Mouse (Mus musculus) forebrain, embryonic 11.5 days (tissue): ENCODE results near the gene Sfrp2. TPM values are rescaled to one million over a fixed set of nuclear protein-coding genes. Genes with fewer than 3 reads are reported as not detected.

Experiments
- ATAC-seq: fragments of 200-750 bp; cut with Nextera tagmentation; replicated peaks from 2 replicates; pipeline ENCODE4 v1.8.0; 2017; ENCODE audit warnings: moderate TSS enrichment; ENCODE audit not compliant: low FRiP score
- DNase-seq: peaks from one replicate; pipeline ENCODE4 v3.0.0-alpha.2; 2017; ENCODE audit warnings: low spot score
- H3K27ac ChIP-seq: fragments of 300-500 bp; sonication (generic); 2 replicates; pipeline ENCODE4 v1.5.1; 2014; ENCODE audit warnings: low read depth, low read length
- H3K27me3 ChIP-seq: fragments of 300-500 bp; sonication (generic); 2 replicates; pipeline ENCODE4 v1.6.1; 2014; ENCODE audit warnings: mild to moderate bottlenecking, low read length, mixed read lengths; ENCODE audit not compliant: control insufficient read depth, insufficient read depth
- H3K36me3 ChIP-seq: fragments of 300-500 bp; sonication (generic); 2 replicates; pipeline ENCODE4 v1.6.1; 2014; ENCODE audit warnings: mild to moderate bottlenecking, low read length, moderate library complexity, mixed read lengths; ENCODE audit not compliant: control insufficient read depth, insufficient read depth
- H3K4me1 ChIP-seq: fragments of 300-500 bp; sonication (generic); replicated peaks from 2 replicates; pipeline ENCODE4 v1.6.1; 2014; ENCODE audit warnings: low read length, mixed read lengths; ENCODE audit not compliant: control insufficient read depth, insufficient read depth
- H3K4me2 ChIP-seq: fragments of 300-500 bp; sonication (generic); 2 replicates; pipeline ENCODE4 v1.6.1; 2014; ENCODE audit warnings: low read depth, mild to moderate bottlenecking, low read length, moderate library complexity, mixed read lengths; ENCODE audit not compliant: severe bottlenecking
- H3K4me3 ChIP-seq: fragments of 300-500 bp; sonication (generic); 2 replicates; pipeline ENCODE4 v1.5.1; 2014; ENCODE audit warnings: low read depth, low read length
- H3K9ac ChIP-seq: fragments of 300-500 bp; sonication (generic); 2 replicates; pipeline ENCODE4 v1.6.1; 2014; ENCODE audit warnings: low read length
- H3K9me3 ChIP-seq: fragments of 300-500 bp; sonication (generic); 2 replicates; pipeline ENCODE4 v1.6.1; 2016; ENCODE audit warnings: low read length, mixed read lengths; ENCODE audit not compliant: control insufficient read depth
- WGBS: fragments of 180-500 bp; shearing (Covaris S2); extraction: QIAGEN DNeasy Blood & Tissue Kit; methylation state at CpG from one replicate; pipeline ENCODE4 v1.1.7; 2014; 5-methylcytosine and 5-hydroxymethylcytosine counted together
- polyA plus RNA-seq: library from polyadenylated mRNA; unstranded; fragments of >200 nt; fragmentation: Nextera tagmentation; extraction: Ambion mirVana; gene quantifications from 2 replicates; pipeline ENCODE4 v1.2.1, GENCODE M21; 2014

Sfrp2 gene
- polyA plus RNA-seq, 1 experiment from 2014 or later = 107 TPM

DNA sequence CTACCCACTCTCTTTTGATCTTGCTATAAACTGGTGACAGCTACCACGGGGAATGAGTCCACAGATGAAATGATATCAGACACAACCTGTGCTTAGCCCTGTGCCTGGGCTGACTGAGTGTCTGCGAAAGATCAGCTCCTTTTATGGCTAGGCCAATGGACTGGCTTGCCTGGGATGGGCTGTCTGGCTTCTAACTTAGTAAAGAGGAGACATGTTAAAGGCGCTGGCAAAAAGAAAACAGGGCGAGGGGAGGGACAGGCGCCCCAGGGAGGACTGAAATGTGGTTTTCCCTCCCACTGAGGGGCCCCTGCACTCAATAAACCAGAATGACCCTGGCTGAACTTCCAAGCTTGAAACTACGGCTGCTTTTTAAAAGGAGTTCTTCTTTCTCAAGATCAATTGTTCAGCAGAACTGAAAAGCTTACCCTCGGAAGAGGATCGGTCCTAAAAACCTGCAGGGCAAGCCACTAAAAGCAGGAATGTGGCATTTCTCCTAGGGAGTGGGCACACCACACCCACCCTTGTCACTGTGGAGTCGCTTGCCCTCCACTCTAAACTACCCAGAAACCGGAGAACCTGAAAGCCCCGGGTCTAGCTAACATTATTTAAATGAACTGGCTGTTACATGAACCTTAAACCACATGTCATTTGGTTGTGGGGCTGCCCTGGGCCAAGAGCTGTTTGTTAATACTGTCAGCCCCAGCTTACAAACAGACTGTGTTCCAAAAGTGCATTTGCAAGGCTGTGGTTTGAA is 17.8 kb downstream of the Sfrp2 start:
- peak; percentile 53 for DNase-seq
- H3K27me3 ChIP-seq = no peaks in the 10 kb centered on the region; the same call in 1 of the 2 replicates
- H3K27ac ChIP-seq = no peak overlapping the region; the same call in 1 of the 2 replicates
- no peaks in the 10 kb centered on the region for H3K9me3 ChIP-seq
- H3K36me3 ChIP-seq = no peaks in the 10 kb centered on the region
- H3K4me1 ChIP-seq = peaks cover 8% of the 10 kb centered on the region; the same call in 1 of the 2 replicates
- 9% methylated on average over 11 of the region's 11 CpGs for WGBS
- H3K4me3 ChIP-seq = no peak overlapping the region
- H3K9ac ChIP-seq = peak overlapping the region; percentile 20
- 0 out of 2 replicates have a peak overlapping the region, but pooled peaks have one; percentile 8 for H3K4me2 ChIP-seq
- ATAC-seq = no peak

DNA sequence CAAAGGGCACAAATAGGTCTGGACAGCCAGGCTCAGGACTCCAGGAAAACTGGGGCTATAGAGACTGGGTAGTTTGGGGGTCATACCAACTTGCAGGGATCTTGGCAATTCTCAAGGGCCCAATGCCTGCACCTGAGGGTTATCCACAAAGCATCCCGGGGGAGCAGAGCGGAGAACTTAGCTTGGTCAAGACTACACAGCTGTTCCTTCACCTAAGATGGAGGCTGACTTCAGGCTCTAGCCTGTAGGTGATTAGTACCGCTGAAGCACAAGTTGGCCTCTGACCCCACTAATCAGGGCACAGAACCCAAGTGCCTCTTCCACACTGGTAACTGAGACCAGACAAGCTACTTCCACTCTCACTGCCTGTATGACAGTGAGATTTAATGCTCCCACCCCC is 18.6 kb downstream of the Sfrp2 start:
- Histone ChIP-seq H3K4me2 (no peak overlapping the region), H3K4me3 (no peak overlapping the region), H3K27me3 (no peaks in the 10 kb centered on the region; the same call in 1 of the 2 replicates), H3K9me3 (no peaks in the 10 kb centered on the region), H3K9ac (no peak overlapping the region), H3K27ac (no peak overlapping the region), H3K4me1 (peaks cover 11% of the 10 kb centered on the region; the same call in 1 of the 2 replicates), H3K36me3 (no peaks in the 10 kb centered on the region)
- no peak for ATAC-seq
- peak; percentile 48 for DNase-seq
- WGBS = 51% methylated on average over 3 of the region's 3 CpGs

DNA sequence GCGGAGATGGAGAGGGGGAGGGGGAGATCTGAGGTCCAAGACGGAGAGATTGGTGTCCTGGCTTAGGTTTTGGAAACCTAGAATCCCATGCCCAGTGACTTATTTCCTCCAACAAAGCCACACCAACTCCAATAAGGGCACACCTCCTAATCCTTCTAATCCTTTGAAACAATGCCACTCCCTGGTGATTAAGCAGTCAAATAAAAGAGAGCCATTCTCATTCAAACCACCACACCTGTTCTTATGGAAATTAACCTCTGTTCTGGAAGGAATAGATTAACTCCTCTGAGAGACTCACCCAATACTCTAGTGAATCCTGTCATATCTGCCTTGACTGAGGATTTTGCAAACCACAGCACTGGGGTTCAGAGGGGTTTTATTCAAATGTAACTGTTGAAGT is 21.0 kb downstream of the Sfrp2 start:
- DNase-seq = no peak
- H3K4me1 ChIP-seq = peaks cover 11% of the 10 kb centered on the region; the same call in 1 of the 2 replicates
- 49% methylated on average over 2 of the region's 2 CpGs for WGBS

DNA sequence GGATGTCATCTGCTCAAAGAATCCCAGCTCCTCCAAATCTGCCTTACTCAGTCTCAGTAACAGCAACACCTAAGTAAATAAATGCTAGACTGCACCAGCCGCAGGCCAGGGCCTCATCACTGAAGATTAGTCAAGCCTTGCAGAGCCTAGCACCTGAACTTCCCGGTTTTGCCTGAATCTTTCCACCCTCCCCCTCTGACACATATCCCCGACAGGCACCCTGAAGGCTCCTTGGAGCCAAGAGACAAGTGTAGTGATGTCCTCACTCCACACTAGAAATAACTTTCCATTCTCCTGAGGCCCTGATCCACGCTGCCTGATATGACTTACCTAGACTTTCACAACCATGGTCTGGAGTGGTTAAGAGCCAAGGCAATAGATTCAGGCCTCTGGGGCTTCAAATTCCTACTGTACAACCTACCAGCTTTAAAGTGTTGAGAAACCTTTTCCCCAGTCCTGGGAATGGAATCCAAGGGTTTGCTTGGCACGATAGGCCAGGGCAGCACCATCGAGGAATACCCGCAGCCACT is 21.7 kb downstream of the Sfrp2 start:
- DNase-seq = peak; percentile 33
- H3K9me3 ChIP-seq = no peaks in the 10 kb centered on the region
- no peak overlapping the region for H3K4me3 ChIP-seq
- H3K27ac ChIP-seq = no peak overlapping the region
- H3K4me1 ChIP-seq = peaks cover 11% of the 10 kb centered on the region; the same call in 1 of the 2 replicates
- no peaks in the 10 kb centered on the region; the same call in 1 of the 2 replicates for H3K27me3 ChIP-seq
- 80% methylated on average over 7 of the region's 7 CpGs for WGBS
- H3K9ac ChIP-seq = no peak overlapping the region
- H3K4me2 ChIP-seq = no peak overlapping the region
- H3K36me3 ChIP-seq = no peaks in the 10 kb centered on the region
- no peak for ATAC-seq

More for the DNA sequence above, 21.0 kb downstream of the Sfrp2 start:
- Histone ChIP-seq H3K4me3 (no peak overlapping the region), H3K27ac (no peak overlapping the region), H3K27me3 (no peaks in the 10 kb centered on the region; the same call in 1 of the 2 replicates), H3K9me3 (no peaks in the 10 kb centered on the region), H3K36me3 (no peaks in the 10 kb centered on the region), H3K9ac (no peak overlapping the region), H3K4me2 (no peak overlapping the region)
- ATAC-seq = no peak

DNA sequence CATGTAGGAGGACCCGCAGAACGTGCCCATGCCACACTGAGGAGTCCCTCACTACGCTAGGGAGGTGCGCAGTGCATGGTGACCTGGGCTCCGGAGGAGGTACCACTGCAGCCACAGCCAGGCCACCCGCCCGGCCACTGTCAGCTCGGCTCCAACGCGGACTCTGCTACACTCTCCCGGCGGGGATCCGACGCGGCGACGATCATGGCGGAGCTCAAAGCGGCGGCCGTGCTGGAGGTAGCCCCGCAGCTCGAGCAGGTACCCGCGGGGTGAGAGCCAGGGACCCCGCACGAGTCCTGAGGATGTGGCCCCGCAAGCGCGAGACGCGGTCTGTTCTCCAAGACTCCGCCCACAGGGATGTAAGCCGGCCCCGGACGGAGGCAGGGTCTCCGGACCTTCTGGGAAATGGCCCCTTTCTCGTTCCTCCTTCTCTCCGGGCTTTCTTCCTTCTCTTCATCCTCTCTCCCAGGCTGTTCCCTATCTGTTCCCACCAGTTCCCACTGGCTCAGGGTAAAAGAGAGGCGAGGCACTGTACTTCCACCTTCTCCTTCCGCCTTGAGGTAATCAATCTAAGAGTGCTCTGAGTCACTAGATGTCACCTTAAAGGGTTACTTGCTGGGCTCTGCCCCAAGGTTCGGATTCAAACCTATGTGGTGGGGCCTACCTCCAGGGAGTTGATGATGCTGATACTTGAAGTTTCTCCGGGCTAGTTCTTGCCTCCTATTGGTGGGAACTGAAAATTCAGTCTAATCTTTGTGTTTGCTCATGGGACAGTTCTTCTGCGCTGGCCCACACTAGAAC is 23.7 kb downstream of the Sfrp2 start:
- H3K36me3 ChIP-seq = no peaks in the 10 kb centered on the region
- ATAC-seq = peak; percentile 77
- H3K4me3 ChIP-seq = peak overlapping the region; percentile 60
- peak; percentile 69 for DNase-seq
- peak overlapping the region; percentile 87 for H3K4me2 ChIP-seq
- H3K9me3 ChIP-seq = no peaks in the 10 kb centered on the region
- H3K27ac ChIP-seq = no peak overlapping the region
- no peaks in the 10 kb centered on the region; the same call in 1 of the 2 replicates for H3K27me3 ChIP-seq
- 3% methylated on average over 44 of the region's 44 CpGs for WGBS
- peak overlapping the region; percentile 68 for H3K9ac ChIP-seq
- 0 out of 2 replicates have a peak, but pooled peaks cover 3% of the 10 kb centered on the region for H3K4me1 ChIP-seq

DNA sequence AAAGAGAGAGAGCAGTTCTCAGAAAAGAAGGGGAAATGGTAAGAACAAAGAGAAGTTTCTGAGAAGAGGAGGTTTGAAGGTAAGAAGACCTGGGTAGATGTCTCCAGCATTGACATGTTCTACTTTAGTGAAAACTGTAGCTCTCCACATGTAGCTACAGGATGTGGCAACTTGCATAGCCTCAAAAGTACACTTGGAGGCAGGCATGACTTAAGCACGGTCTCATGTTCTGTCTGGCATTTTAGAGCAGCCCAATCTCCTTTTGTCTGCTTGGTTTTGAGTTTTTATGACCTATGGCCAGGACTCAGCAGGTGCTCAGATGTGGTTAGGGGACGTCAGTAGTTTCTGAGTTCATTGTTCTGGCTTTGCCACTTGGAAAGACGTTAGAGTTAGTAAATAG is 25.3 kb downstream of the Sfrp2 start:
- ATAC-seq = no peak
- no peaks in the 10 kb centered on the region for H3K9me3 ChIP-seq
- 0 out of 2 replicates have a peak, but pooled peaks cover 3% of the 10 kb centered on the region for H3K4me1 ChIP-seq
- H3K4me2 ChIP-seq = no peak overlapping the region
- peak; percentile 1 for DNase-seq
- no peak overlapping the region for H3K9ac ChIP-seq
- no peak overlapping the region for H3K27ac ChIP-seq
- H3K36me3 ChIP-seq = no peaks in the 10 kb centered on the region
- H3K27me3 ChIP-seq = no peaks in the 10 kb centered on the region; the same call in 1 of the 2 replicates
- WGBS = 51% methylated on average over 3 of the region's 3 CpGs
- H3K4me3 ChIP-seq = no peak overlapping the region

DNA sequence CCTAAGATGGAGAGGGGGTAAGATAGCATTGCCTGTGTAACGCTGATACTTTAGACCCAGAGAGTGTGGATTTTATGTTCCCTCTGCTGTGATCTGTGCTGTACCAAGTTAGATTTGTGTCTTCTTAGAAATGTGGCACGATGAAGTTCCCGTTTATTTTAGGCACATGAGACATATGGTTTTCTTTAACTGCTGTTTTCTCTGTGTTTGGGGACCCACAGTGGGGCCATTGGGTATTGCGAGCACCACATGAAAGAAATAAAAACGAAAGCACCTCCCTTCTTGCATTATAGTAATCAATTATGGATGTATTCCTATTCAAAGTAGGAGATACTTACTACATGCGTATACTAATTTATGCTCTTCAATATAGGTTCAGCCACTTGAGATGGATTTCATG is 31.0 kb downstream of the Sfrp2 start:
- peak; percentile 30 for DNase-seq
- no peaks in the 10 kb centered on the region for H3K36me3 ChIP-seq

DNA sequence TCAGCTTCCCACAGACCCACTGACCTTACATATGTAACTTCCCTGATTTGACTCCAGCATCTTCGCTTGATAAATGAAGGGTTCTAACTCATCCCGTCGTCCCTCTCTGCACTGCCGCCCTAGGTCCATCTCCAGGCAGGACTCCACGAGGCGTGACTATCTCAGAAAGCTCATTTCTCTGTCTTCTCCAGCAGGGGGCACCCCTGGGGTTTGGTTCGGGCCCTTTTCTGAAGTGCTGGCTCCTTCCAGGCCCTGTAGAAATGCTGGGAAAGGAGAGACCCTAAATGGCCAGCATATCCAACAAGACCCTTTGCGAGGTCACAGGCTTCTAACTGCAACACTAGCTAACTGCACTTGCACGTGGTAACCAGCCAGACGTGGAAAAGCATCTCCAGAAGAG is 31.7 kb downstream of the Sfrp2 start:
- ATAC-seq (peak; percentile 72), DNase-seq (peak; percentile 81)
- no peak overlapping the region for H3K4me2 ChIP-seq
- no peaks in the 10 kb centered on the region for H3K4me1 ChIP-seq
- H3K27ac ChIP-seq = no peak overlapping the region
- H3K27me3 ChIP-seq = no peaks in the 10 kb centered on the region
- H3K9me3 ChIP-seq = no peaks in the 10 kb centered on the region
- no peaks in the 10 kb centered on the region for H3K36me3 ChIP-seq
- WGBS = 4% methylated on average over 10 of the region's 10 CpGs
- H3K4me3 ChIP-seq = no peak overlapping the region
- H3K9ac ChIP-seq = no peak overlapping the region

More for the DNA sequence above, 31.0 kb downstream of the Sfrp2 start:
- Histone ChIP-seq H3K9me3 (no peaks in the 10 kb centered on the region), H3K4me2 (no peak overlapping the region), H3K27ac (no peak overlapping the region), H3K9ac (no peak overlapping the region), H3K4me3 (no peak overlapping the region), H3K4me1 (no peaks in the 10 kb centered on the region), H3K27me3 (no peaks in the 10 kb centered on the region)
- WGBS = 70% methylated on average over 6 of the region's 6 CpGs
- no peak for ATAC-seq
